Mouse (Mus musculus) left cerebral cortex, adult 2 months (tissue): ENCODE measurements around the gene Stoml2. TPM values are rescaled to one million over a fixed set of nuclear protein-coding genes. Genes with fewer than 3 reads are reported as not detected.

Experiments
- DNase-seq, 2 experiments: peaks; one replicate each; pipeline ENCODE4 v3.0.0; 2021 to 2022; ENCODE audit warnings: low spot score in 2 of 2, mixed read lengths in 1 of 2; ENCODE audit errors: extremely low spot score in 1 of 2
- H3K27ac ChIP-seq: fragments of 200-600 bp; 2 replicates; pipeline ENCODE4 v1.8.1; 2022
- H3K4me3 ChIP-seq: fragments of 200-600 bp; 2 replicates; pipeline ENCODE4 v1.8.1; 2022
- CTCF ChIP-seq: fragments of 200-600 bp; IDR thresholded peaks from 2 replicates; pipeline ENCODE4 v1.8.1; 2022; ENCODE audit warnings: antibody characterized with exemption, mild to moderate bottlenecking, moderate library complexity
- intact Hi-C: fragments of 180-260 bp; cut with DNase I; formaldehyde crosslinking; loops from one replicate; pipeline ENCODE4 v1.15.1; 2025
- long read RNA-seq, 2 experiments: library from polyadenylated mRNA; stranded (forward); transcript quantifications; one replicate each; pipeline ENCODE4 v2.0.0; 2021; ENCODE audit warnings: borderline mapping rate in 2 of 2
- total RNA-seq, 2 experiments: library from RNA; stranded (reverse); gene quantifications; 2 replicates each; pipeline ENCODE4 v1.2.3; 2021

The Stoml2 gene
- total RNA-seq: 100 to 1,000 TPM in 1 of 2 experiments, 10 to 100 TPM in 1; 97.4 to 104 TPM
- long read RNA-seq, experiment 1, transcript Stoml2-201 (10 exons, 1,874 nt): major isoform, 51 of 82 reads
- long read RNA-seq, experiment 1, partial matches to known transcripts: 6 of 82 reads
- long read RNA-seq, experiment 1, other reads (novel, unspliced or antisense): 25 of 82 reads
- long read RNA-seq, experiment 2, transcript Stoml2-201 (10 exons, 1,874 nt): major isoform, 28 of 33 reads
- long read RNA-seq, experiment 2, partial matches to known transcripts: 5 of 33 reads
- long read RNA-seq, experiment 2, other reads (novel, unspliced or antisense): 0 of 33 reads

DNA sequence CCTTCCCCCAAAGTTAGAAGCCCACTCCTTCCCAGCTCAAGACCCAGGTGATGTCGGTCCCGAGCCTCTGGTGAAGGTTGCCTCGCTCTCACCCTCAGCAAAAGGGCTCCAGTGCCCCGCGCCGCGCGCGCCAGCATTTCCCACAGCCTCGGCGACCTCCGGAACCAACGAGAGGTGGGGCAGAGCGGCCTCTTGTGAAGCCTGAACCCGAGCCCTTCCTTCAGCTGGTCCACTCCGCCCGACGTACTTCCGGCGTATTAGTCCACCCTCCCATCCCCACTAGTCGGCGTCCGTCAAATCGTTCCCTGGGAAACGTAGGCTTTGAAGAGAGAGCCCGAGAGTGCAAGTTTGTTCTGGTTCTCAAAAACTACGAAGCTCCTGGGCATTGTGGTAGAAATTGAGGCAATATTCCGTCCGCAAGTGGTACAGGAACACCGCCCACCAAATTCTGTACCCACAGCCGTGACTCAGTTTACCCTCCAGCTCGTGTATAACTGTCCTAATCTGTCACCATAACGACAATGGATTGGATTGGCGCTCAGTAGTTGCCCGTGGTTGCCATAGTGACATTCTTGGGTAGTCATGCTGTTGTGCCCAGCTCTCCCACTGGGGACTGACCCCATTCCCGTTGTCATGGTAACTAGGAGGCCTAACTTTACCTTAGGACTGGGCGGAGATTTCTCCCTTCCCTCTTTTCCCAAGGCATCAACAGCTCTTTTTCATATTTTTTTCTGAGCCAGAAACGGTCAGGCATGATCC, at the start of gene Stoml2:
Gene Stoml2, minus strand, starts transcription at position 474 of the 759 bp plus-strand sequence.
- TF ChIP-seq CTCF: peak; percentile 12; the same call in 1 of the 2 replicates
- H3K27ac ChIP-seq: peak within 1 kb of the TSS; percentile 93
- peak within 1 kb of the TSS; percentile 88 for H3K4me3 ChIP-seq
- intact Hi-C loops: no loop called here
- DNase-seq: peak; percentile 90 to 91

GRCm38 (mm10) chr4:43078071-43078718, 46.7 kb upstream of the Stoml2 start:
- intact Hi-C loops: no loop called here

GRCm38 (mm10) chr4:43074923-43075322, 43.4 kb upstream of the Stoml2 start:
- Histone ChIP-seq H3K4me3 (no peak overlapping the region), H3K27ac (no peak overlapping the region)
- TF ChIP-seq CTCF: no peak
- no peak for DNase-seq
- intact Hi-C loops: no loop called here

More at GRCm38 (mm10) chr4:43078071-43078718, 46.7 kb upstream of the Stoml2 start:
- DNase-seq: no peak
- no peak for TF ChIP-seq CTCF
- Histone ChIP-seq H3K4me3 (no peak overlapping the region), H3K27ac (no peak overlapping the region)

DNA sequence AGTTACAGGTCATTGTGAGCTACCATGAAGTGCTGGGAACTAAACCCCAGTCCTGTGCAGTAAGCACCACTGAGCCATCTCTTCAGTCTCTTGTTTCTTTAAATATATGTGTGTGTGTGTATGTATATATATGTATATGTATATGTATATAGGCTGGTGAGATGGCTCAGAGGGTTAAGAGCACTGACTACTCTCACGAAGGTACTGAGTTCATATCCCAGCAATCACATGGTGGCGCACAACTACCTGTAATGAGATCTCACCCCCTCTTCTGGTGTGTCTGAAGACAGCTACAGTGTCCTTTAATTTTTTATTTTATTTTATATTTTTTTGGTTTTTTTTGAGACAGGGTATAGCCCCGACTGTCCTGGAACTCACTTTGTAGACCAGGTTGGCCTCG, 34.0 kb upstream of the Stoml2 start:
- H3K27ac ChIP-seq: no peak overlapping the region
- intact Hi-C loops: no loop called here
- H3K4me3 ChIP-seq: no peak overlapping the region
- no peak for TF ChIP-seq CTCF
- DNase-seq: no peak

DNA sequence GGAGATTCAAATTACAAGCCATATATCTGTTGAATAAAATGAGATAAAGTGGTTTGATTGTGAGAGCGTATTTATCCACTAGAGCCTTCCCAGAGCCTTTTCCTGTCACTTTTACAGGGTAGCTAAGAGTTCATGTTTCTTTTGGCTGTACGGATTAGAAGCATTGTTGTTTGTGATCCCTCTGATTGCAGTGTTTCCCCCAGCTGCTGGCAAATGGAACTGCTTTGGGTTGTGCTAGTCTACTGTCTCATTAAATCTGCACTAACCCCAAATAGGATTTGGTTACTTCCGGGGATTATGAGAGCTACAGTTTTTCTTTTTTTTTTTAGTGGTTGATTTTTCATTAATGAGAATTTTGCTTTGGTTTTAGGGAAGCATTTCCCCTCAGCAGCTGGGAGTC, 28.8 kb upstream of the Stoml2 start:
- intact Hi-C loops: no loop called here
- H3K27ac ChIP-seq: no peak overlapping the region
- no peak for DNase-seq
- TF ChIP-seq CTCF: no peak; the same call in none of the 2 replicates
- no peak overlapping the region for H3K4me3 ChIP-seq

DNA sequence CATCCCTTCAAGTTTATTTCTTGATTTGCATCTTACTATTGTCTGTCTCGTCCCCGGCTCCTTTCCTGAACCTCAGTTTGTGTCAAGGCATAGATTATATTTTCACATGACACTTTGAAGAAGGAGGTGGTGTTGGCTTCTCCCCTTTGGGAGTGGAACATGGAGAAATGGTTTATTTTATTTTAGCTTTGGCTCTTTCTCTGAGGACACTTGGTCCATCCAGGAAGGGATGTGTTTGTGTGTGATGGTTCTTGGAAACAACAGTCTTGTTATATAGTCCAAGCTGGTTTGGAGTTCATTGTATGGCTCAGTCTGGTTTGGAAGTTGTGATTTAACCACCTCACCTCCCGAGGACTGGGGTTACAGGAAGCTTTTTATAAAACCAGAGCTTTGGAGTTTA, 28.2 kb upstream of the Stoml2 start:
- intact Hi-C loops: no loop called here
- peak overlapping the region; percentile 72 for H3K4me3 ChIP-seq
- TF ChIP-seq CTCF: no peak
- DNase-seq: no peak
- H3K27ac ChIP-seq: no peak overlapping the region

- intact Hi-C loops: no loop called here
- peak within 1 kb of the TSS; percentile 47 for H3K27ac ChIP-seq
- no peak for TF ChIP-seq CTCF
Measured at GRCm38 (mm10) chr4:43058753-43059654, 27.5 kb upstream of the Stoml2 start, which contains the start of gene Unc13b. TSS of gene Unc13b (plus strand) at chr4:43058953.

GRCm38 (mm10) chr4:43058392-43058752, 26.9 kb upstream of the Stoml2 start:
- H3K27ac ChIP-seq: no peak overlapping the region
- intact Hi-C loops: no loop called here
- peak overlapping the region; percentile 72 for H3K4me3 ChIP-seq
- TF ChIP-seq CTCF: no peak
- DNase-seq: no peak

More at GRCm38 (mm10) chr4:43058753-43059654, 27.5 kb upstream of the Stoml2 start, which contains the start of gene Unc13b:
- DNase-seq: peak; percentile 84 to 90
- H3K4me3 ChIP-seq: peak within 1 kb of the TSS; percentile 72

DNA sequence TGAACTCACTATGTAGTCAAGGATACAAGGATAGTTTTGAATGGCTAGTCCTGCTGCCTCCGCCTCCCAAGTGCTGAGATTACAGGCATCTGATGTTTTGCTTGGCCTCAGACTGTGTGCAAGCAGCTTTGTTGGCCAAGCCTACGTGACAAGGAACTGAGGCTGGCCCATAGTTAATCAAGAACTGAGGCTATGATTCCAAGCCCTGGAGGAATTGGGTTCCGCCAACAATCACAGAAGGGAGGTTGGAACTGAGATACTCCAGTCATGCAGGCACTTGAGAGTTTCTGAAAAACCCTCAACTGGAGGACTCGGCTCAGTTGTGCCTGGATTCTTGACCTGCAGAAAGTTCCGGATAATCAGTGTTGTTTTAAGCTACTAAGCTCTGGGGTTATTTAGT, 26.1 kb upstream of the Stoml2 start:
- intact Hi-C loops: no loop called here
- no peak for DNase-seq
- TF ChIP-seq CTCF: no peak
- Histone ChIP-seq H3K4me3 (no peak overlapping the region), H3K27ac (no peak overlapping the region)

GRCm38 (mm10) chr4:43052627-43053026, 21.1 kb upstream of the Stoml2 start:
- intact Hi-C loops: no loop called here
- TF ChIP-seq CTCF: peak; percentile 87
- Histone ChIP-seq H3K27ac (no peak overlapping the region), H3K4me3 (no peak overlapping the region)
- no peak for DNase-seq

- peak; percentile 87 for TF ChIP-seq CTCF
- intact Hi-C loops: loop anchor here (2.0 to 10.0 kb wide), 6 partner anchors 68 to 518 kb away; partner anchors contain the start of genes Arhgef39, Ccdc107, Creb3 and Tln1
- DNase-seq: peak; percentile 54 to 68
- Histone ChIP-seq H3K4me3 (no peak overlapping the region; the same call in 1 of the 2 replicates), H3K27ac (0 out of 2 replicates have a peak overlapping the region, but pooled peaks have one; percentile 30)
Measured at GRCm38 (mm10) chr4:43047231-43047630, 15.7 kb upstream of the Stoml2 start.
